Mouse (Mus musculus) erythroblast, embryonic 14.5 days (primary cell): ENCODE results near the gene Eva1c.

ENCODE experiments used
- GATA1 ChIP-seq: IDR thresholded peaks from 2 replicates; pipeline ENCODE4 v1.6.1; 2012; ENCODE audit warnings: low read length, inconsistent platforms, mixed read lengths
- TAL1 ChIP-seq: IDR thresholded peaks from 3 replicates; pipeline ENCODE4 v1.6.1; 2012; ENCODE audit warnings: low read length, inconsistent platforms, mixed read lengths

DNA sequence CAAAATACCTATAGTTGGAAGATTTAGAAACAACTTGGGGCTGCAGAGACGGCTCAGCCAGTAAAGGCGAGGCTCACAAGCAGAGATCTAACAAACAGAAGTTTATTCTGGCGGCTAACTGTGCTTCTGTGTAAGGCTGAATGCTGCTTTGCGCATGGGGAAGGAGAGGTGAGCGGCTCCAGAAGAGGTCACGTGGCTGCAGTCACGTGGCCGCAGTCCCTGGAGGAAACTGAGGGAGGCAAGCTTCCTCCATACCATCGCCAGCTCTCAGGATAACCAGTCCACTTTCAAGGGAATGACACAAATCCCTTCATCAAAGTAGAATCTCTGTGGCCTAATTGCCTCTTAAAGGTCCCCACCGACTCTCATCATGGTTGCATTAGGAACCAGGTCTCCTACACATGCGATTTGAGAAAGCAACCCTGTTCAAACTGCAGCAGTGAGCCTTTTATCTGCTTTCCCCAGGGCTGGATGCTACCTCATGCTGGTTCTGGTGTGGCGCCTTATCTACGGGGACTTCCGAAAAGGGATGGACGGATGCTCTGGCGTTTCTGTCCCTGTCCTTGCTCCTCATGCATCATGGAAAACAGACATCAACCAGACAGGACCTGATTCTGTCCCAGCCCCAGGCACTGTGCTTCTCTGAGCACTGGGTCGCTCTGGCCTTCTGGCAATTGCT lies 84.5 kb downstream of the Eva1c start:
- TF ChIP-seq GATA1: no peak
- no peak for TF ChIP-seq TAL1
